Mouse (Mus musculus) thymus, adult 2 months (tissue): Measurements from ENCODE around the gene Twsg1. TPM values are rescaled to one million over a fixed set of nuclear protein-coding genes. Genes with fewer than 3 reads are reported as not detected.

ENCODE experiments used
- DNase-seq: peaks from one replicate; pipeline ENCODE4 v3.0.0; 2021
- H3K27ac ChIP-seq: fragments of 200-500 bp; 2 replicates; pipeline ENCODE4 v1.5.1; 2012; ENCODE audit warnings: low read length, control low read depth; ENCODE audit not compliant: control insufficient read depth, insufficient read depth
- H3K27me3 ChIP-seq: fragments of 200-500 bp; 2 replicates; pipeline ENCODE4 v1.6.1; 2012; ENCODE audit warnings: mild to moderate bottlenecking, low read length, moderate library complexity, mixed read lengths; ENCODE audit not compliant: control insufficient read depth, insufficient read depth
- H3K36me3 ChIP-seq: fragments of 200-500 bp; 2 replicates; pipeline ENCODE4 v1.6.1; 2012; ENCODE audit warnings: mild to moderate bottlenecking, low read length, moderate library complexity; ENCODE audit not compliant: control insufficient read depth, insufficient read depth
- H3K4me1 ChIP-seq: fragments of 200-500 bp; replicated peaks from 2 replicates; pipeline ENCODE4 v1.6.1; 2012; ENCODE audit warnings: low read length; ENCODE audit not compliant: control insufficient read depth, insufficient read depth
- H3K4me3 ChIP-seq: fragments of 200-500 bp; 2 replicates; pipeline ENCODE4 v1.5.1; 2012; ENCODE audit warnings: mild to moderate bottlenecking, low read length, control low read depth, moderate library complexity; ENCODE audit not compliant: control insufficient read depth, insufficient read depth
- CTCF ChIP-seq: fragments of 200-500 bp; IDR thresholded peaks from 2 replicates; pipeline ENCODE4 v1.5.1; 2012; ENCODE audit warnings: mild to moderate bottlenecking, control low read depth, low read length, moderate library complexity, borderline replicate concordance; ENCODE audit not compliant: control insufficient read depth, poor library complexity, insufficient read depth; ENCODE audit errors: extremely low read depth
- POLR2A ChIP-seq: fragments of 200-500 bp; IDR thresholded peaks from 2 replicates; pipeline ENCODE4 v1.6.1; 2012; ENCODE audit warnings: mild to moderate bottlenecking, low read length, control low read depth, moderate library complexity; ENCODE audit not compliant: control insufficient read depth, poor library complexity, insufficient read depth; ENCODE audit errors: extremely low read depth
- WGBS: fragments of 180-500 bp; shearing (Covaris S2); methylation state at CpG from one replicate; pipeline ENCODE4 v1.1.7; 2018; 5-methylcytosine and 5-hydroxymethylcytosine counted together
- polyA plus RNA-seq: library from polyadenylated mRNA; depleted of rRNA; stranded (reverse); fragments of >200 nt; gene quantifications from 2 replicates; pipeline ENCODE4 v1.2.3, GENCODE M21; 2012

Gene Twsg1
- polyA plus RNA-seq, 1 experiment = 35.2 TPM

GRCm38 (mm10) chr17:65952083-65952482, 1.1 kb upstream of the Twsg1 start:
- TF ChIP-seq CTCF (no peak), POLR2A (no peak)
- no peaks in the 10 kb centered on the region for H3K27me3 ChIP-seq
- no peak overlapping the region for H3K4me3 ChIP-seq
- peak; percentile 35 for DNase-seq
- 81% methylated on average over 5 of the region's 5 CpGs for WGBS
- no peaks in the 10 kb centered on the region for H3K36me3 ChIP-seq
- peaks cover 23% of the 10 kb centered on the region for H3K4me1 ChIP-seq
- H3K27ac ChIP-seq = no peak overlapping the region

GRCm38 (mm10) chr17:65950183-65950582, 843 bp downstream of the Twsg1 start:
- 45% methylated on average over 7 of the region's 7 CpGs for WGBS

GRCm38 (mm10) chr17:65947307-65947706, 3.7 kb downstream of the Twsg1 start:
- Histone ChIP-seq H3K4me1 (peaks cover 6% of the 10 kb centered on the region; the same call in 1 of the 2 replicates), H3K4me3 (no peak overlapping the region), H3K27ac (no peak overlapping the region), H3K36me3 (no peaks in the 10 kb centered on the region), H3K27me3 (no peaks in the 10 kb centered on the region)
- no peak for DNase-seq
- TF ChIP-seq CTCF (no peak), POLR2A (no peak)
- WGBS = 83% methylated on average over 8 of the region's 8 CpGs

More at GRCm38 (mm10) chr17:65950183-65950582, 843 bp downstream of the Twsg1 start:
- Histone ChIP-seq H3K4me3 (peak overlapping the region; percentile 77), H3K27ac (no peak overlapping the region), H3K36me3 (no peaks in the 10 kb centered on the region), H3K4me1 (peaks cover 17% of the 10 kb centered on the region), H3K27me3 (no peaks in the 10 kb centered on the region)
- TF ChIP-seq POLR2A = no peak
- no peak for DNase-seq

- H3K27ac ChIP-seq = no peak overlapping the region
- no peak for TF ChIP-seq CTCF
- TF ChIP-seq POLR2A = no peak
- no peaks in the 10 kb centered on the region for H3K27me3 ChIP-seq
- peaks cover 3% of the 10 kb centered on the region; the same call in 1 of the 2 replicates for H3K4me1 ChIP-seq
- no peaks in the 10 kb centered on the region for H3K36me3 ChIP-seq
- 94% methylated on average over 2 of the region's 2 CpGs for WGBS
- no peak overlapping the region for H3K4me3 ChIP-seq
- DNase-seq = no peak
Measured at GRCm38 (mm10) chr17:65945420-65945819, 5.6 kb downstream of the Twsg1 start.

GRCm38 (mm10) chr17:65942394-65942793, 8.6 kb downstream of the Twsg1 start:
- Histone ChIP-seq H3K4me3 (no peak overlapping the region), H3K27me3 (no peaks in the 10 kb centered on the region), H3K27ac (no peak overlapping the region), H3K4me1 (no peaks in the 10 kb centered on the region), H3K36me3 (no peaks in the 10 kb centered on the region)
- WGBS = 91% methylated on average over 4 of the region's 4 CpGs
- DNase-seq = no peak
- TF ChIP-seq CTCF = no peak
- no peak for TF ChIP-seq POLR2A

GRCm38 (mm10) chr17:65941275-65941674, 9.8 kb downstream of the Twsg1 start:
- 87% methylated on average over 6 of the region's 6 CpGs for WGBS
- TF ChIP-seq CTCF (no peak), POLR2A (no peak)
- Histone ChIP-seq H3K4me3 (no peak overlapping the region), H3K27ac (no peak overlapping the region), H3K4me1 (no peaks in the 10 kb centered on the region), H3K27me3 (no peaks in the 10 kb centered on the region), H3K36me3 (no peaks in the 10 kb centered on the region)
- no peak for DNase-seq

GRCm38 (mm10) chr17:65940221-65940620, 10.8 kb downstream of the Twsg1 start:
- DNase-seq = no peak
- 95% methylated on average over 12 of the region's 12 CpGs for WGBS
- H3K27ac ChIP-seq = no peak overlapping the region

More at GRCm38 (mm10) chr17:65940221-65940620, 10.8 kb downstream of the Twsg1 start:
- Histone ChIP-seq H3K36me3 (no peaks in the 10 kb centered on the region), H3K4me1 (no peaks in the 10 kb centered on the region), H3K27me3 (no peaks in the 10 kb centered on the region), H3K4me3 (no peak overlapping the region)
- no peak for TF ChIP-seq POLR2A
- no peak for TF ChIP-seq CTCF
